Mouse (Mus musculus) G1E (cell line): ENCODE measurements around the gene Crlf1.

ENCODE experiments used
- CTCF ChIP-seq: IDR thresholded peaks from 2 replicates; pipeline ENCODE4 v1.5.1; 2012; ENCODE audit warnings: low read depth, low read length, inconsistent platforms, mixed read lengths
- GATA1 ChIP-seq: IDR thresholded peaks from 2 replicates; pipeline ENCODE4 v1.6.1; 2012; ENCODE audit warnings: borderline replicate concordance, low read length, inconsistent platforms, mixed read lengths
- GATA2 ChIP-seq: IDR thresholded peaks from 2 replicates; pipeline ENCODE4 v1.6.1; 2012; ENCODE audit warnings: low read depth, low read length, inconsistent platforms, borderline replicate concordance
- POLR2AphosphoS5 ChIP-seq: IDR thresholded peaks from 2 replicates; pipeline ENCODE4 v1.6.1; 2012; ENCODE audit warnings: low read depth, low read length, inconsistent platforms; ENCODE audit not compliant: insufficient replicate concordance

GRCm38 (mm10) chr8:70463306-70463705, 29.7 kb upstream of the Crlf1 start:
- no peak for TF ChIP-seq GATA1
- TF ChIP-seq CTCF, result no peak
- no peak for TF ChIP-seq POLR2AphosphoS5
- TF ChIP-seq GATA2, result no peak
